Mouse (Mus musculus) heart, postnatal 0 days (tissue): ENCODE data around the gene Ppp1r15a.

ENCODE experiments used
- CTCF ChIP-seq: IDR thresholded peaks from 2 replicates; pipeline ENCODE4 v1.5.1; 2016; ENCODE audit warnings: antibody characterized with exemption, control low read depth, low read depth
- EP300 ChIP-seq: IDR thresholded peaks from 2 replicates; pipeline ENCODE4 v1.6.1; 2016; ENCODE audit warnings: antibody characterized with exemption, low read depth

DNA sequence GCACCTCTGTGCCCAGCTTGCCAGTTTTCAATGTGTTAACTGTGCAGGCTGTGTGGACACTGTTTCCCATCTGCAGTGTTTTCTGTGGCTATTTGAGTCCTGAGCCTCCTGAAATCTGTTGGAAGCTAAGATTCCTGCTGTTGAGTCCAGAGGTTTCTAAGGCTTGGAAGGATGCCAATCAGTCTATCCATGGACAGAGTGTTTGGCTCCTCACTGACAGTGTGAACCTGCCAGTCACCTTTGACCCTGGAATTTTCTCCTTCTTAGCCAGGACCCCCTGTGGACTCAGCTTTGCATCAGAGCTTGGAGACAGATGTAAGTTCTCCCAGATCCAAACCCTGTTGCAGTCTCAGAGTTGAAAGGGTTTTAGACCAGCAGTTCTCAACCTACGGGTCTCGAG, 14.1 kb upstream of the Ppp1r15a start:
- TF ChIP-seq CTCF (no peak), EP300 (no peak)
